Mouse (Mus musculus) NIH3T3 (cell line): ENCODE measurements around the gene Inf2.

Experiments used
- DNase-seq: peaks from one replicate; pipeline ENCODE4 v3.0.0-alpha.2; 2012; ENCODE audit warnings: low read depth

The Inf2 gene

GRCm38 (mm10) chr12:112595626-112596025 lies 7.0 kb downstream of the Inf2 start:
- DNase-seq = peak; percentile 88

GRCm38 (mm10) chr12:112596454-112596853 lies 7.9 kb downstream of the Inf2 start:
- DNase-seq = peak; percentile 48

- peak; percentile 69 for DNase-seq
Observed at GRCm38 (mm10) chr12:112596891-112597500, 8.4 kb downstream of the Inf2 start.

GRCm38 (mm10) chr12:112597618-112598017 lies 9.0 kb downstream of the Inf2 start:
- no peak for DNase-seq

- peak; percentile 52 for DNase-seq
Observed at GRCm38 (mm10) chr12:112599198-112599597, 10.6 kb downstream of the Inf2 start.

- DNase-seq = no peak
Observed at GRCm38 (mm10) chr12:112599942-112600611, 11.5 kb downstream of the Inf2 start.

GRCm38 (mm10) chr12:112604022-112604421 lies 15.4 kb downstream of the Inf2 start:
- DNase-seq = no peak

- DNase-seq = peak; percentile 73
Observed at GRCm38 (mm10) chr12:112604709-112605649, 16.4 kb downstream of the Inf2 start.

GRCm38 (mm10) chr12:112605766-112606165 lies 17.2 kb downstream of the Inf2 start:
- DNase-seq = peak; percentile 91

GRCm38 (mm10) chr12:112606998-112607397 lies 18.4 kb downstream of the Inf2 start:
- peak; percentile 70 for DNase-seq

- DNase-seq = no peak
Observed at GRCm38 (mm10) chr12:112609031-112609430, 20.4 kb downstream of the Inf2 start.

GRCm38 (mm10) chr12:112616668-112617067 lies 28.1 kb downstream of the Inf2 start:
- no peak for DNase-seq

- DNase-seq = peak; percentile 70
Observed at GRCm38 (mm10) chr12:112617184-112617583, 28.6 kb downstream of the Inf2 start.

GRCm38 (mm10) chr12:112617898-112618380 lies 29.4 kb downstream of the Inf2 start:
- DNase-seq = peak; percentile 72

- DNase-seq = no peak
Observed at GRCm38 (mm10) chr12:112618981-112619685, 30.5 kb downstream of the Inf2 start.

GRCm38 (mm10) chr12:112619686-112620353 lies 31.2 kb downstream of the Inf2 start, which contains the start of gene Adssl1:
Gene Adssl1 (plus strand): TSS chr12:112620045.
- DNase-seq = no peak

GRCm38 (mm10) chr12:112620354-112621061 lies 31.9 kb downstream of the Inf2 start:
- DNase-seq = no peak

GRCm38 (mm10) chr12:112621900-112622299 lies 33.3 kb downstream of the Inf2 start:
- peak; percentile 51 for DNase-seq

- peak; percentile 85 for DNase-seq
Observed at GRCm38 (mm10) chr12:112623742-112624141, 35.2 kb downstream of the Inf2 start.

- no peak for DNase-seq
Observed at GRCm38 (mm10) chr12:112625700-112626099, 37.1 kb downstream of the Inf2 start.
